ENCODE assay signal across 26 mouse cellular contexts in genomic region chr7:66038261-66038660, GRCm38 (mm10). TPM values are rescaled to one million over a fixed set of nuclear protein-coding genes. Genes with fewer than 3 reads are reported as not detected.
DNase-seq lines count a peak whose midpoint lies in the region; ATAC-seq and TF ChIP-seq lines count a peak whose summit lies in the region.
"Had no signal": no experiment of that assay in that cellular context is flagged by ENCODE, and none has a peak within 500 bp of the region (broad histone marks: within the 10 kb centered on the region; RNA-seq: fewer than 3 reads in every experiment).

No protein-coding gene starts in this region.

- H3K4me3 ChIP-seq in limb, embryonic 11.5 days (ENCODE audit: low read depth, low read length) = no peak overlapping the region
- H3K4me3 ChIP-seq: heart, adult 2 months; hindbrain, embryonic 15.5 days; myocyte had no signal

- H3K4me1 ChIP-seq in limb, embryonic 11.5 days (ENCODE audit: control insufficient read depth, insufficient read depth, low read length) = peaks cover 41% of the 10 kb centered on the region

- H3K27me3 ChIP-seq in limb, embryonic 11.5 days (ENCODE audit: control insufficient read depth, insufficient read depth, low read length) = no peaks in the 10 kb centered on the region
- H3K27me3 ChIP-seq: hindbrain, embryonic 15.5 days had no signal

- no peak for TF ChIP-seq CTCF in brain, embryonic 14.5 days (IDR thresholded peaks at IDR 0.05; ENCODE audit: borderline replicate concordance, extremely low read depth, insufficient read depth, insufficient read length)

- WGBS in limb, embryonic 11.5 days = 39% methylated on average over 3 of the region's 3 CpGs

- no peak overlapping the region for H3K4me2 ChIP-seq in limb, embryonic 11.5 days (ENCODE audit: low read depth, severe bottlenecking)
- H3K4me2 ChIP-seq: hindbrain, embryonic 15.5 days had no signal

- no peak overlapping the region for H3K9ac ChIP-seq in limb, embryonic 11.5 days (ENCODE audit: low read length)
- H3K9ac ChIP-seq: hindbrain, embryonic 15.5 days; liver, postnatal 0 days had no signal

- no peak for TF ChIP-seq POLR2A in brain, embryonic 14.5 days (IDR thresholded peaks at IDR 0.05; ENCODE audit: borderline replicate concordance, extremely low read depth, insufficient read depth, insufficient read length, poor library complexity, severe bottlenecking)

- no peaks in the 10 kb centered on the region for H3K9me3 ChIP-seq in limb, embryonic 11.5 days (ENCODE audit: control insufficient read depth, low read length)
- H3K9me3 ChIP-seq: hindbrain, embryonic 15.5 days had no signal

- no peaks in the 10 kb centered on the region for H3K36me3 ChIP-seq in limb, embryonic 11.5 days (ENCODE audit: control insufficient read depth, insufficient read depth, low read length)
- H3K36me3 ChIP-seq: hindbrain, embryonic 15.5 days had no signal

- DNase-seq in cerebellum, postnatal 25 days = peak; percentile 35 to 47
- no peak for DNase-seq in cerebellum, adult 11 months
- peak; percentile 24 for DNase-seq in kidney, postnatal 10 days
- DNase-seq in kidney, adult 11 months = no peak
- DNase-seq in brain, embryonic 14.5 days (ENCODE audit: low read depth) = peak; percentile 6
- DNase-seq in limb, embryonic 11.5 days (ENCODE audit: low spot score) = peak; percentile 56
- DNase-seq in ovary, postnatal 36 days (ENCODE audit: low spot score) = no peak
- DNase-seq in right cerebral cortex, adult 18-20 months = no peak
- DNase-seq: adrenal gland, adult 8-10 months; B cell, adult 2 months; embryo, embryonic 11 days; gastrocnemius, postnatal 10 days; heart, adult 2 months; heart, postnatal 4 days; liver; liver, postnatal 0 days; midbrain, embryonic 14.5 days; right cerebral cortex, postnatal 4 days; thymus, postnatal 14 days had no signal

- no peak overlapping the region for H3K27ac ChIP-seq in limb, embryonic 11.5 days (replicated peaks; ENCODE audit: low read depth, low read length)
- H3K27ac ChIP-seq: heart, adult 2 months; hindbrain, embryonic 15.5 days; stomach, postnatal 0 days had no signal

- ATAC-seq in limb, embryonic 11.5 days (ENCODE audit: insufficient number of reproducible peaks, low FRiP score, low TSS enrichment, low read depth) = 0 out of 2 replicates have a peak, but pooled peaks have one; percentile 26
- ATAC-seq: intestine, postnatal 0 days; liver, postnatal 0 days had no signal

RNA-seq across cellular contexts. Expression of gene Gm45213, which starts 5.1 kb away (rescaled TPM):
- polyA plus RNA-seq in brain, embryonic 14.5 days (2012; rRNA removed) = not detected in 2 replicates
- polyA plus RNA-seq in limb, embryonic 11.5 days (2014; fragmentation: Nextera tagmentation; extraction: Ambion mirVana) = not detected in 2 replicates
- polyA plus RNA-seq: forebrain, embryonic 11.5 days; heart, adult 2 months; heart, embryonic 14.5 days; hindbrain, embryonic 15.5 days; intestine, postnatal 0 days; liver, postnatal 0 days; midbrain, embryonic 14.5 days; myocyte; neural tube, embryonic 14.5 days; stomach, postnatal 0 days had no signal

RNA-seq across cellular contexts. Expression of gene Snrpa1, which starts 20.5 kb away (rescaled TPM):
- 60.4 and 72.7 TPM in 2 replicates for polyA plus RNA-seq in brain, embryonic 14.5 days (2012; rRNA removed)
- polyA plus RNA-seq in limb, embryonic 11.5 days (2014; fragmentation: Nextera tagmentation; extraction: Ambion mirVana) = 271 and 274 TPM in 2 replicates

RNA-seq across cellular contexts. Expression of gene Selenos, which starts 41.2 kb away (rescaled TPM):
- 58.5 and 63.8 TPM in 2 replicates for polyA plus RNA-seq in brain, embryonic 14.5 days (2012; rRNA removed)
- 87.7 and 89.7 TPM in 2 replicates for polyA plus RNA-seq in limb, embryonic 11.5 days (2014; fragmentation: Nextera tagmentation; extraction: Ambion mirVana)

Comparison
In these comparisons a context has a peak if more than half of its experiments do, and no peak if none do; other contexts are left out.
1. DNase-seq: peak in cerebellum, postnatal 25 days (2 of 2), kidney, postnatal 10 days (single experiment), brain, embryonic 14.5 days (single experiment) and limb, embryonic 11.5 days (single experiment); none in cerebellum, adult 11 months (single experiment), kidney, adult 11 months (single experiment), ovary, postnatal 36 days (single experiment) and right cerebral cortex, adult 18-20 months (single experiment).